In the genomic region with DNA sequence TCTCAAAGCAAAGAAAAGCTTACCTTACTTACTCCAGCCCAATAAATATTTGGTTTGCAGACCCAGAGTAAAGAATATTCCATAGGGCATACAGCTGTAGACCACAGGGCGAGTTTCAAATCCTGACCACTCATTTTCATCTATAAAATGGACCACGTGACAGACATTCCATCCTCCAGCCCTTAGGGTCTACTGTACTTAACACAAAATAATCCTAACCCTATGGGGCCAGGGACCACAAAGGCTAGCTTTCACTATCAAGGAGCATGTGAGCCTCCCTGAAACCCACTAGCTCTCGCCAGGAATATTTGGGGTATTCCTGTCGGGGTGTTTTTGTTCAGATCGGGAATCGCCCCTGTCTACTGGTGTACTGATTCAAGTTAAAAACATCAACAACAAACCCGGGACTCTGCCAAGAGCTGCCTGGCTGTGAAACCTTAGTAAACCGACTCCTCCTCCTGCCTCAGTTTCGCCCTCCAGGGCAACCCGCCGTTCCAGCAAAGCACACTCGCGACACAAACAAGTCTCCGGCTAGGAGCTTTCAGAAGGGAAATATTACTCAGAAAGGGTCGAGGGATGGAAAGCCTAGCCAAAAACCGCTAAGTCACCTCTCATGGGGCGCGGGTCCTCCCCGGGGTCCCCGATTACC, we compare ENCODE assay signal across 8 mouse cellular contexts. TPM values are rescaled to one million over a fixed set of nuclear protein-coding genes. Genes with fewer than 3 reads are reported as not detected.
DNase-seq lines count a peak whose midpoint lies in the region; ATAC-seq and TF ChIP-seq lines count a peak whose summit lies in the region.

No protein-coding gene starts in this region.

- no peaks in the 10 kb centered on the region for H3K9me3 ChIP-seq in intestine, embryonic 15.5 days
- H3K9me3 ChIP-seq in neural tube, embryonic 12.5 days, result no peaks in the 10 kb centered on the region

- no peak for DNase-seq in left cerebral cortex, adult 2 months (ENCODE audit: extremely low spot score in 1 of 2, low spot score in 2 of 2)
- no peak for DNase-seq in left cerebral cortex, postnatal 36 days (ENCODE audit: low spot score in 2 of 2)
- DNase-seq in layer of hippocampus, postnatal 10 days (ENCODE audit: low spot score in 2 of 2), result no peak
- no peak for DNase-seq in left cerebral cortex, postnatal 25 days (ENCODE audit: low spot score in 2 of 2)
- DNase-seq in adrenal gland, postnatal 4 days (ENCODE audit: low spot score in 2 of 2), result no peak

- 3% methylated on average over 20 of the region's 20 CpGs for WGBS in intestine, embryonic 15.5 days
- 4% methylated on average over 20 of the region's 20 CpGs for WGBS in neural tube, embryonic 12.5 days

- no peak for TF ChIP-seq POLR2A in cortical plate, adult 2 months (IDR thresholded peaks at IDR 0.05; ENCODE audit: extremely low read depth, insufficient read depth, low read length)

- TF ChIP-seq CTCF in left cerebral cortex, adult 2 months (IDR thresholded peaks at IDR 0.05), result no peak; the same call in 1 of the 2 replicates
- TF ChIP-seq CTCF in cortical plate, adult 2 months (IDR thresholded peaks at IDR 0.05; ENCODE audit: extremely low read depth, insufficient read depth, low read length), result no peak

- ATAC-seq in intestine, embryonic 15.5 days, result peak; percentile 60
- peak; percentile 44 for ATAC-seq in neural tube, embryonic 12.5 days (ENCODE audit: low FRiP score, low read depth)

- no peaks in the 10 kb centered on the region for H3K27me3 ChIP-seq in intestine, embryonic 15.5 days (replicated peaks)
- no peaks in the 10 kb centered on the region for H3K27me3 ChIP-seq in neural tube, embryonic 12.5 days (replicated peaks)

- H3K9ac ChIP-seq in intestine, embryonic 15.5 days, result peak overlapping the region; percentile 67
- H3K9ac ChIP-seq in neural tube, embryonic 12.5 days, result peak overlapping the region; percentile 44

- peak overlapping the region; percentile 66 for H3K4me2 ChIP-seq in intestine, embryonic 15.5 days (replicated peaks)
- peak overlapping the region; percentile 66 for H3K4me2 ChIP-seq in neural tube, embryonic 12.5 days (replicated peaks)

- peaks cover 2% of the 10 kb centered on the region; the same call in 1 of the 2 replicates for H3K4me1 ChIP-seq in cortical plate, adult 2 months (ENCODE audit: control insufficient read depth, insufficient read depth, low read length)
- peaks cover 6% of the 10 kb centered on the region; the same call in 1 of the 2 replicates for H3K4me1 ChIP-seq in intestine, embryonic 15.5 days (replicated peaks)
- H3K4me1 ChIP-seq in neural tube, embryonic 12.5 days, result peaks cover 10% of the 10 kb centered on the region; the same call in 1 of the 2 replicates

- peak overlapping the region; percentile 91 for H3K27ac ChIP-seq in left cerebral cortex, adult 2 months
- H3K27ac ChIP-seq in cortical plate, adult 2 months (ENCODE audit: insufficient read depth, low read length), result peak overlapping the region; percentile 25
- 0 out of 2 replicates have a peak overlapping the region, but pooled peaks have one; percentile 24 for H3K27ac ChIP-seq in intestine, embryonic 15.5 days
- H3K27ac ChIP-seq in neural tube, embryonic 12.5 days, result no peak overlapping the region

- H3K4me3 ChIP-seq in left cerebral cortex, adult 2 months, result peak overlapping the region; percentile 78
- H3K4me3 ChIP-seq in cortical plate, adult 2 months (ENCODE audit: insufficient read depth, low read length), result peak overlapping the region; percentile 59
- peak overlapping the region; percentile 64 for H3K4me3 ChIP-seq in intestine, embryonic 15.5 days (replicated peaks)
- H3K4me3 ChIP-seq in neural tube, embryonic 12.5 days, result peak overlapping the region; percentile 60

- H3K36me3 ChIP-seq in intestine, embryonic 15.5 days, result no peaks in the 10 kb centered on the region
- H3K36me3 ChIP-seq in neural tube, embryonic 12.5 days, result no peaks in the 10 kb centered on the region

- intact Hi-C loops in left cerebral cortex, adult 2 months (cut with DNase I), result no loop called here
- intact Hi-C loops in left cerebral cortex, postnatal 36 days (cut with DNase I), result no loop called here
- intact Hi-C loops in left cerebral cortex, postnatal 25 days (cut with DNase I), result loop anchor here (2.0 kb wide), 1 partner anchor 30 kb away; the partner anchor contains the start of gene Golga5

RNA-seq across cellular contexts. Expression of gene Lgmn, which starts 0.5 kb away (rescaled TPM):
- total RNA-seq in left cerebral cortex, adult 2 months (2021), result 100 to 1,000 TPM in 1 of 2 experiments, 10 to 100 TPM in 1; 93.8 to 102 TPM
- total RNA-seq in left cerebral cortex, postnatal 36 days (2021), result 100 to 1,000 TPM; 101 to 114 TPM
- 121 and 132 TPM in 2 replicates for polyA plus RNA-seq in cortical plate, adult 2 months (2012; rRNA removed)
- polyA plus RNA-seq in intestine, embryonic 15.5 days (2015; fragmentation: Nextera tagmentation; extraction: Ambion mirVana), result 81.0 and 84.1 TPM in 2 replicates
- polyA plus RNA-seq in neural tube, embryonic 12.5 days (2016; fragmentation: Nextera tagmentation; extraction: Ambion mirVana), result 69.9 and 71.8 TPM in 2 replicates
- 100 to 1,000 TPM; 108 to 121 TPM for total RNA-seq in layer of hippocampus, postnatal 10 days (2021)
- 100 to 1,000 TPM; 106 to 109 TPM for total RNA-seq in left cerebral cortex, postnatal 25 days (2021)
- 100 to 1,000 TPM; 135 to 146 TPM for total RNA-seq in adrenal gland, postnatal 4 days (2021)

RNA-seq across cellular contexts. Expression of gene Golga5, which starts 29.8 kb away (rescaled TPM):
- 10 to 100 TPM; 26.7 to 28.2 TPM for total RNA-seq in left cerebral cortex, adult 2 months (2021)
- total RNA-seq in left cerebral cortex, postnatal 36 days (2021), result 10 to 100 TPM; 29.1 to 29.5 TPM
- 23.4 and 25.1 TPM in 2 replicates for polyA plus RNA-seq in cortical plate, adult 2 months (2012; rRNA removed)
- polyA plus RNA-seq in intestine, embryonic 15.5 days (2015; fragmentation: Nextera tagmentation; extraction: Ambion mirVana), result 30.0 and 33.1 TPM in 2 replicates
- 29.4 and 35.3 TPM in 2 replicates for polyA plus RNA-seq in neural tube, embryonic 12.5 days (2016; fragmentation: Nextera tagmentation; extraction: Ambion mirVana)
- total RNA-seq in layer of hippocampus, postnatal 10 days (2021), result 10 to 100 TPM; 22.5 to 25.1 TPM
- total RNA-seq in left cerebral cortex, postnatal 25 days (2021), result 10 to 100 TPM; 26.1 to 28.2 TPM
- 10 to 100 TPM; 41.2 to 41.6 TPM for total RNA-seq in adrenal gland, postnatal 4 days (2021)
